Mouse (Mus musculus) spleen, adult 18-20 months (tissue): ENCODE results near the gene Elk4.

Experiments
- DNase-seq, 2 experiments: peaks; one replicate each; pipeline ENCODE4 v3.0.0; 2022; ENCODE audit warnings: mixed read lengths in 2 of 2

Gene Elk4

DNA sequence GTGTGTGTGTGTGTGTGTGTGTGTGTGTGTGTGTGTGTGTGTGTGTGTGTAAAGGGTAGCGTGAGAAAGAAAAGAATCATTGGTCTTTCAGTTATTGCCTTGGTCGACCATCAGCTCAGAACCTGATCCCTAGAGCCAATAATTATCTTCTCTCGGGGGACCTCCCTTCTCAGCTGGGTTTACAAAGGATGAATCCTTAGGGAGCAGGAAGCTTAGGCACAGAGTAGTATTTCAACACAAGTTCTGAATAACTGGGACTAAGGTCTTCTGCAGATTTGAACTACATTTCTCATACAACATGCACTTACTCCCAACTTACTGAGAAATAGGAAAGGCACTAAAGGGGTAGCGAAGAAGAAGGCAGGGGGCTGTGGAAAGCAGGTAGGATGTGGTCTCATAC lies 17.9 kb upstream of the Elk4 start:
- no peak for DNase-seq

DNA sequence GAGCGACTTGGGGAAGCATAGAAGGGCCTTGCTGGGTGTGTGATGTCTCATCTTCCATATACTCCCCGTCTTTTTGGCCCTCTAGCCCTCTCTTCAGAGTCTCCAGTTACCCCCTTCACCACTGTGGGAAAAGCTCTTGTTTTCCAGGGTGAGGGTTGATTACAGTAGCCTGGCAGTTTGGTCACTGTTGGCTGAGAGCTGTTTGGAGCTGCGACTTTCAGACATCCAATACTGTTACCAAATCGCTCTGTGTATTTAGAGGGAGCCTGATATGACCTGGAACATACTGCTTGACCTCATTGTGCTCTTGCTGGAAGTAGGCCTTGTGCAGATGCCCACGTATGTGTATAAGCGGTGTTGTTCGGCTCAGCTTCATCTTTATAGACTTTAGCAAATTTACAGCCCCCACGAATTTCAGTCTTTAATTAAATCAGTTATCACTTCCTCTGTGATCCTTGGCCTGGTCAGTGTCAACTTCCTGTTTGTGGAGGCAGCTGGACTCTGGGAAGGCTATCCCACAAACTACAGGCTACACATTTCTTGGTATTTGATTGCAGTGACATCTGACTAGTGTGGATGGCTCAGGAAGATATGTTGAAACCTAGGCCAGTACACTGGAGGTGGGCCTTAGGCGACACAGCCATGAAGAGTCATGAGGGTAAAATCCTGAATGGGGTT lies 17.2 kb upstream of the Elk4 start:
- no peak for DNase-seq

DNA sequence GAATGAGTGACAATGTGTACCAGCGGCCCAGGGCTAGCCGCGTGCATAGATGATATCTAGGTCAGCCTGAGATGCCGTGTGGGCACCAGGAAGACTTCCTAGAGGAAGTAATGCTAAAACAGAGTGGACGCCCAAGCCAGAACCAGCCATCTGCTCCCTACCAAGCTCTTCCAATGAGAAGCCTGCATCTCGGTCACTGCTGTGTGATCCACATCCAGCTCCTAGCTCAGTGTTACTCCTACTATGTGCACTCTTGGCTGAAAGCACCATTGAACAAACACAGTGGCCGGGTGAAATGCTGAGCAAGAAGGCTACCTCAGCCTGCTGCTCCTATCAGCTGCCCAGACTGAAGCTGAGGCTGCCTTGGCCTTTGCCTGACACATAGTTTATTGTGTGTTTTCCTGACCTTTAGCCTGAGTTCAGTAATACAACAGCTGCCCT lies 14.8 kb upstream of the Elk4 start:
- DNase-seq: no peak

DNA sequence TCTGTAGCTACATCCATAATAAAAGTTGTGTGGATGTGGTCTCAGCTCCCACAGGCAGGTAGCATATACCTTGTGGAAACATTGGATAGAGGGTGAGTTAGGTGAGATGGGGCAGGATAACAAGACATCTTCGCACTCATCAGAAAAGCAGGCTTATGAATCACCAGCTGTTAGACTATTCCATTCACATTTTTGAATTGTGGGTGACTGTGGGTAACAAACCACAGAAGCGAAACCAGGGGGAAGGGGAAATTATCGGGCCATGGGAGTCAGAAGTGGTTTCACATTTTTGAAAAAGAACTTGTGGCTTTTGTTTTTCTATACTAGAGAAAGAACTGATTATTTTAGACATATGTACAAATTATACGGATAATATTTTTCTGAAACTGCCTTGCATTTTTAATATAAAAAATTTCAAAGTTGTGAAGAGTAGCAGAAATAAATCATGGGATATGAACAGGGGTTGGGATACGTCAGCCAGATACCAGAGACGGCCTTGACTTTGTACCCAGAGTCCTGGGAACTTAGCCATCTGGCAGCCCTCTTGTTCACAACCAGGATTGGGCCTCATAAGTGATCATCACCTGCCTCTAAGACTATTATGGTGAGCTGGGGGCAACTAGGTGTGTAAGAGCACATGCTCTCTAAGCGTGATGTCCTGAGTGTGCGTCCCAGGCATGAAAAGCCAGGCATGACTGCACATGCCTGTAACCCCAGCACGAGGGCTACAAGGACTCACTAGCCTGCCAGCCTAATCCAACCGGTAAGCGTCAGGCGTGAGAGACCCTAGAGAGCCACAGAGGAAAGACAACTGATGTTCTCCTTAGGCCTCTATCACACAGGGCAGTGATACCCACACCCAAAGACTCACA lies 14.0 kb upstream of the Elk4 start:
- DNase-seq: no peak

DNA sequence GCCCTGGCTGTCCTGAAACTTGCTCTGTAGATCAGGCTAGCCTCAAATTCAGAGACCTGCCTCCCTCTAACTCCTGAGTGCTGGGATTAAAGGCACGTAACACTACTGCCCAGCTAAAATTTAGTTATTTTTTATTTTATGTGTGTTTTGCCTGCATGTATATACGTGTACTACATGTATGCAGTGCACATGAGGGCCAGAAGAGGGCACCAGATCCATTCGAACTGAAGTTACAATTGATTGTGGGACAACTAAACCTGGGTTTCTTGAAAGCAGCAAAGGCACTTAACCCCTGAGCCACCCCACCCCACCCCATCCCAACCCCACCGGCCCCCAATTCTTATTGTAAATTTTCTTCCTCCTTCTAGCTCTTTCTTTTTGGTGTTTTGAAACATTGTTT lies 12.3 kb upstream of the Elk4 start:
- peak; percentile 42 to 72 for DNase-seq

DNA sequence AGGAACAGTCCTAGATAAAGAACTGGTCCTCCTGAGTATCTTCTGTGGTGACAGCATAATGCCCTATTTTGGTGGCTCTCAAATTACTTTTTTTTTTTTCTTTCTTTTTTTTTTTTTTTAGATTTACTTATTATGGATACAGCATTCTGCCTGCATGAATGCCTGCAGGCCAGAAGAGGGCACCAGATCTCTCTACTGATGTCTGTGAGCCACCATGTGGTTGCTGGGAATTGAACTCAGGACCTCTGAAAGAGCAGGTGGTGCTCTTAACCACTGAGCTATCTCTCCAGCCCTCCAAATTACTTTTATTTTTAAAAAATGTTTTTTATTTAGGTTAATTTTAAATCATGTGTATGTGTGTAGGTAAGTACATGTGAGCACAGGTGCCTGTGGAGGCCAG lies 6.9 kb upstream of the Elk4 start:
- no peak for DNase-seq

DNA sequence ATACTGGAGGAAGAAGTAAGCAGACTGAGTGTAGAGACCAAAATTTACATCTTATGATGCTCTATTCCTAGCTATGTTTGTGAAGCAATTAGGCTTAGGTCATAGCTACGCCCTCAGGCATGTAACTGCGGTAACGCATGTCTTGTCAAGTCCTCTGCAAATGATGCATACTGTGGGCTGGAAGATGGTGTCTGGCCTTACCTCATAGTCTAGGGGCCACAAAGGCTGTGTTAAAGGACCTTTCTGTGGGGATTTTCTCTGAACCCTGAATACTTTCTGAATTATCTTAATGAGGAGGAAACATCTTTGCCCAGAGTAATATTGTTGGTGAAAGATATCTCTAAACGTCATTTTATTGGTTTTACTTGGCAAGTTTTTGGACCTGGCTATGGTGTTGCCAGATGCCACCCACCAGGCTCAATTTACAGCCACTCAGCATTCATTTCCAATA lies 5.5 kb upstream of the Elk4 start:
- DNase-seq: no peak

DNA sequence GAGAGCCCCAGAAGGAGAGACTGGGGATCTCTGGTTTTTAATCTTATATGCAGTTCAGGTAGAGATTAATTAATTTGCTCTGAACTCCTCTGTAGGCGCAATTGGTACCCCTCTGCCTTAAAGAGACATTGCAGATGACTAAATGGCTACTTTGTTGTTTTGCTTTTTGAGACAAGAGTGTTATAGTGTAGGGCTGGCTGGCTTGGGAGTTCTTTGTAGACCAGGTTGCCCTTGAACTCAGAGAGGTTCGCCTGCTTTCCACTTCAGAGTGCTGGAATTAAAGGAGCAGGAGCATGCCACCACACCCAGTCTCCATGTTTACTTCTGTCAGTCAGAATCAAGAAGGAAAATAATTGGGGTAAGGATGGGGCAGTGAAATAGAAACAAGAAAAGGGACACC lies 4.3 kb upstream of the Elk4 start:
- no peak for DNase-seq

DNA sequence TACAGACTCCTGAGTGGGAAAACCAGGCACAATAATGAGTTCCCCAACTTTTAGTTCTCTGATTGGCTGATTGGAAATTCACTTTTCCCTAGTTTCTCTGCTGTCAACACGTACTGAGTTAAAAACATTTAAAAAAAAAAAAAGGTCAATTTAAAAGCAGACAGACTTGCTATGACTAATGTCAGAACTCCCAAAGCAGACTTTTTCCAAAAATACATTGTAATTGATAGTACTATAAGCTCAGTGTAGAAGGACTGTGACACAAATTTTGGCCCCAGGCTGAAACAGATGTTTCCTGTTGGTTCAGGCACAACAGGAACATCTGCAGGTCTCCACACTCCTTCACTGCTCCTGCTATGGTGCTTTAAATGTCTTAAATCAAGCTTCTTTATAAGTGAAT lies 3.6 kb upstream of the Elk4 start:
- DNase-seq: no peak

DNA sequence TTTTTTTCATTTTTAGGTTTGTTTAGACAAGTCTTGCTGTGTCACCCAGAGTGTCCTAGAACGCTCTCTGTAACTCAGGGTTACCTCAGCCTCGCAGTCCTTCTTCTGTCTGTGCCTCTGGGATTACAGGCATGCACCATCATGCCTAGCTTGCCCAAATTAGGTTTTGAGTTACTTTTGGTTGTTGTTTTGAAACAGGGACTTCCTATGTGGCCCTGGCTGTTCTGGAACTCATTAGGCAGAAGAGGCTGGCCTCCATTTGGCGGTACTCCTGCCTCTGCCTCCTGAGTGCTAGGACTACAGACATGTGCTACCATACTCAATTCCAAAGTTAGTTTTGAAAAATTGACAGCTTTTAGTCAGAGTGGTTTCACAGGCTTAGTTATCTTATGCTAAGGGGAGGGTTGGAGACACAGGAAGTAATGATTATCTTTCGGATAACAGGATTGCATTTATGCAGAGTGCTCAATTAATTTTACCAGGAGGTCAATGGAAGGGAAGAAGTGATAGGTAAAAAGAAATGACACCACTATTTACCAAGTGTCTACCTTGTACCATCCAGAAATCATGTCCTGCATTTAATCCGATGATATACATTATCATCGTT lies 2.7 kb upstream of the Elk4 start:
- no peak for DNase-seq

DNA sequence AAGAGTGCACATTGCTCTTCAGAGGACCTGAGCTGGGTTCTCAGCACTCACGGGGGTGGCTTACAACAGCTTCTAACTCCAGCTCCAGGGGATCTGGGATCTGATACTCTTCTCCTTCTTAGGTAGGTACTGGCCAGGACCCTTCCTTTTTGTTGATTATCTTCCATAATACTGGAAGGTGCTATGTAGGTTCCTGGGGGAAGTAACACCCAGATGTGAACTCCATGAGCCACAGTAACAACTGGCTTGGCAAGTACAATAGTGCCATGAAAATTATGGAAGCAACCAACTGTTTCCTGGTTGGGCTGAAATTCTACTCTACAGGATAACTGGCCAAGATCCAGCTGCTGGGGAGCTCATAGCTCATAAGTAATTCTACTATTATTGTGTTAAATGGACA lies 1.9 kb upstream of the Elk4 start:
- no peak for DNase-seq

DNA sequence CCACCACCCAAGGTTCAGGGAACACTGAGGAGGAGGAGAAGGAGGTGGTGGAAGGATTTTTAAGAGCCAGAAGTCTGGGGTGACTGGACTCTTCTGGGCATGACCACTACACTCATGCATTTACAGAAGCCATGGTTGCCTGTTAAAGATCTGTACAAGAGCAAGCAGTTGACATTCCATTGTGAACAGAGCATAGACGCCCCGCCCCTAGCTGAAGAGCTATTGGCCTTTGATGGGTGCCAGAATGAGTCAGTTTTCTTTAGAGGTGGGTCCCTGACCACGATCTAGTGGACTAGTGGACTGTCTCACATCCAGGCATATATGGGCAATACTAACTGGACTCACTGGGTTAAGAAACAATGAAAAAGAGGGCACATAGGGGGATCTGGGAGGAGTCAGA lies 1.4 kb upstream of the Elk4 start:
- DNase-seq: no peak

DNA sequence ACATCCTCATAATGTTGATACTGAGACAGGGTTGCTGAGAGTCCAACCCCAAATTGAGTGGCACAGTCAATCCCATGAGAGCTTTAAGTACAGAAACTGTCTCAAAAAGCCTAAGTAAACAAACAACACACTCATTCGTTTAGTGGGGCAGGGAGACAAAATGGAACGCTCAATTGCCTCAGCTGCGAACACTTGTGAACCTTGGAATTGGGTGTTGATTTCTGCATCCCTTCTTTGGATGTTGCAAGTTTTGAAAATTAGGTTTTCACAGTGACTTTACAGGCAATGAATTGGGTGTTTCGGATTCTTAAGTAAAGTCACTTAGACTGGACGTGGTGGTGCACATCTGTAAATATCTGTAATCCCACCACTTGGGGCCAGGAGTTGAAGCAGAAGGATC lies 686 bp upstream of the Elk4 start:
- DNase-seq: no peak

DNA sequence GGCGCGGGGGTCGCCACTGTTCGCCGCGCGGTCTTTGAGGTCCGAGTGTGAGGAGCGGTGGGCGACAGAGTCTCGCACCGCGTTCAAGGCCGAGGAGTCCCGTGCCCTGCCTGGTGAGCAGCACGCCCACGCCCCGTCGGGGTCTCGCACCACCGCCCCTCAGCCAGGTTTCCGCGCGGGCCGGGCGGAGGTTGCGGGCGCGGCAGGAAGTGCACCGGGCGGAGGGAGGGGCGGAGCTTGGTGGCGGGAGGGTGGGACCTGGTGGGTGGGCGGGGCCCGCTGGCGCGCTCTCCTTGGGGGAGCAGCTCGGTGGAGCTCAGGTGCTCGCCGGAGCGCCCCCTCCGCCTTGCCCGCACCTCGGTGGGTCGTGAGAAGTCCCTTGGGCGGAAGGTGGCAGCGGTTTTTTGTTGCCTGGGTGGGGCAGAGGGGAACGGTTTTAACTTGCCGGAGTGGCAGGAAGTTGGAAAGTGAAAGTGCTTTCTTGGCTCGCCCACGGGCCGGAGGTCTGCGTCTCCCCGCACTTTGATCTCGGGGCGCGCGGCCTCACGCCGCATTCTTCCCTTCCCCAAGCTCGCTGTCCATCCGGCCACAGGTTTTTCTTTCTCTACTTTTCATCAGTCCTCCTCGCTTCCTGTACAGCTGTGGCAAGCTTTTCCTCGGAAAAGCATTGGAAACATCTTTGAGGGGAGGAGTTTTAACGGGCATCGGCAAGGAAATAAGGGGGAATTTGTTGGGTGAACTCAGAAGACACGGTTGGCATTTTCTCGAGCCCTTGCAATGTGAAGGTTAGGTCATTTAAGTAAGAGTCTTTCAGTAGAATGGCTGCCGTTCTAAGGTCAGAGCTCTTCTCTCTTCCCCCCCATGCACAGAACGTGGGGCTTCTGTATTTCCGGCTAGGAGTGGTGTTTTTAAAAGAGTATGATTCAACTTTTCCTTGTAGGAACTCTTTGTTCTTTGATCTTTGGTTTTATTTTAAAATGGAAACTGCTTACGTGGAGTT lies 721 bp downstream of the Elk4 start:
- DNase-seq: peak; percentile 90 to 92

DNA sequence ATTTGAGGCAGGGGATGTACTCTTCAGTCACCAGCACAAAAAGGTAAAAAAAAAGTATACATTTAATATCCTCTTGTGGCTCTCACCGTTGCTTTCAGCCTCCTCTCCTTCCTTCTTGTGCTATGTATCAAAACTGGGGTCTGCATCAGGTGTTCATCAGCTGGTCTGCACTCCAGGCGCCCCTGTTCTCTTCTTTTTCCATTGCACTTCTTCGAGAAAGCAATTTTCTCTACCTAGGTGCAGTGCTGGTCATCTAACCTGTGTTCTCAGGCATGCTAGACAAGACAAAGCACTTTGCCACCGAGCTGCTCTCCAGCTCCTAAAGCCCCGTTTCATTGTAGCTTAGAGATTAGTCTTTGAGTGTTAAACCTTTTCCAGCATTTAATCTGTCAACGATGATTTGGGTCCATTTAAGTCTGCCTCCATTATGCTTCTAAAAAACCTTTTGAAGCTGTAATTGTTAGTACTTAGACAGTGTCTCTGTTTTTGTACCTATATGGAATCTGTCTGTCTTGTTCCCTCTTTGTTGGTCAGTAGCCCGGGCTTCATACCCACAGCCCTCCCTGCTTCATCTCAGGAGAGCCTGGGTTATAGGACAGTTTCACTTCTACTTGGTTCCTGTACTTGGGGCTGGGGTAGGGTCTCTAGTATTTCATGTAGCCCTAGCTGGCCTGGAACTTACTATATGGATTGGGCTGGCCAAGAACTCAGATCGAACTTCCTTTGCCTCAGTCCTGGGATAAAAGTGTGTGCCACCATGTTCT lies 1.7 kb downstream of the Elk4 start:
- no peak for DNase-seq

DNA sequence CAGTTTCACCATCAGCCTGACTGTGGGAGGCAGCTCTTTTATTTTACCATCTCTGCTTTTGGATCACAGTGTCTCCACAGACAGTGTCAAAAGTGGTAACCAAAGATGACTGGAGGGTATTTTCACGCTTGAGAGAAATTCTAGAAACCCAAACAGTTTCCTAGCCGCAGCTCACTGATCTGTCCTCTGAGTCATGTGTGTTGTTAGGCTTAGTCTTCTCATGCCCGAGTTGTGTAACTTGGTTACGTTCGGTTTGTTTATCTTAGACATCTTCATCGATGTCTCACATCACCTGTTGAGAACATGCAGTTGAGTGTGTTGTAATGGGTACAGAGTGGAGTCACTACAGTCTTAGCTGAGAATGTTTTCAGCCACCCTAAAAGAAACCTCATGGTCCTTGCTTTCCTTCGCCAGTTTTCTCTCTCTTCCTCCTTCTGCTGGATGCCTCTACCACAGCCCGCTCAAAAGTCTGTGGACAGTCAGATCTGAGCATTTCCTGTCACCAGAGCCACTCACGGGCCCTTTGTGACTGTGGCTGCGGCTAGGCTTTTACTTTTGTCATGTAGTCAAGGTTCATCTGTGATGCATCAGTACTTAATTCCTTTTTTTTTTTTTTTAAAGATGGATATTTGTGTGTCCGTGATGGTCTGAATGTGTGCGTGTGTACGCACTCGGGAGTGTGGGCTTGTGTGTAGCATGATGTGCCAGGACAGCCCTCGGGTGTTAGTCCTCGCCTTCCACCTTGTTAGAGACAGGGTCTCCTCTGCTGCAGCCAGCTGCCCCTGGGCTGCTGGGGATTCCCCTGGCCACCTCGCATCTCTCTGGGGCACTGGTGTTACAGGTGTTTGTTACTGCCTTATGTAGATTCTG lies 3.5 kb downstream of the Elk4 start:
- DNase-seq: peak; percentile 43 to 45

DNA sequence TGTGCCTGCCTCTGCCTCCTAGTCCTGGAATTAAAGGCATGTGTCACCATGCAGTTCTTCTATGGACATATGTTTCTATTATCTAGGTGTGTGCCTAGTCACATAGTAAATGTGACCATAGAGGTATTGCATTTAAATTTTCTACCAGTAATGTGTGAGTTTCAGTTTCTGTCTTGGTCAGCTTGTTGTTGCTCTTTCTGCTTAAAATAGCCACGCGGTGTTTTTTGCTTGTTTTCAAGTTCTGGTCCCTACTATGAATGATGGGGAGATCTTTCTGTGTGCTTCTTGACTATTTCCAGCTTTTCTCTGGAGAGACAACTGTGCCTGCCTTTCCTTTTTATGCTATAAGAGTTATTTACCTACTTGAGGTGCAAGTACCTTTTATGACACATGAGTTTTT lies 4.4 kb downstream of the Elk4 start:
- no peak for DNase-seq

DNA sequence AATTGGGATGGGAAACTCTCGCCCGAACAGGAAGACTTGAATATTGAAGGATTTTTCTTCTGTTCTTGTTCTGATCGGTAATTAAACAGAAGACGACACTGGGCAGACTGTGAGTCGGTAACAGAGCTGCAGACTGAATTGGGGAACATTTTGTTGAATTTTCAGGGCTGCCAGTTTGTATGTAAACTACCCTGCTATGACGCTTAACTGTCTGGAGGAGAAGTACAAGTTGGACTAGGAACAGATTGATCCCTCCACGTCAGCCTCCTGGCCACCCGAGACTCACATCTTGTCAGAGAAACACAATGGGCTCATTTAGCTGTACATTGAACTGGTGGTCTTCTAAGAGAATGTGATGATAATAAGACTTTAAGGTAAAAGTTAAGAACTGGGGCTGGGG lies 5.5 kb downstream of the Elk4 start:
- no peak for DNase-seq

DNA sequence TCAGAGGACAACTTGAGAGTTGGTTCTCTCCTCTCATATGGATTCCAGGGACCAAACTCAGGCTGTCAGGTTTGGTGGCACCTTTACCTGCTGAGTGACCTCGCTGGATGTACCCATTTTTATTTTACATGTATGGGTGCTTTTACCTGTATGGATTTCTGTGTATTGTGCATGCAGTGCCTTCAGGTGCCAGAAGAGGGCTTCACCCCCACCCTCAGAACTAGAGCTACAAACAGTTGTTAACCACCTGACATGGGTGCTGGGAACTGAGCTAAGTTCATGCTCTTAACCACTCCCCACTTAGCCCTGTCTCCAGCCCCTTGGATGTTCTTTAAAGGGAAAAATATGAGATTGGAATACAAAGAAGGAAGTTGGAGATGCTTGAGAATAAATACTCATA lies 7.4 kb downstream of the Elk4 start:
- no peak for DNase-seq

DNA sequence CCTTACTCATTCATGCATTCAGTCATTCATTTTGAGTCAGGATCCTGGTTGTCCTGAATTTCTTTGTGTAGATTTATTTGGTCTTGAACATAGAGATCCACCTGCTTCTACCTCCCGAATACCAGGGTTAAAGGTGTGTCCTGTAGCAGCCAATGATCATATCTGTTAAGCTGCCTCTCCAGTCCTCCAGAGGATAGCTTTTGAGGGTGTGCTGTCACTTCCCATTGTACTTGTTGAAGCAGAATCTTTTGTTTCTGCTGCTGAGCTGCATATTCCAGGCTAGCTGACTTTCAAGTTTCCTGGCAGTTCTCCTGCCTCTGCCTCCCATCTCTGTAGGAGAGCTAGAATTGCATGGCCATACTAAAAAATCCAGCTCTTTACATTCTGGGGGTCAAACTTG lies 9.3 kb downstream of the Elk4 start:
- DNase-seq: no peak

DNA sequence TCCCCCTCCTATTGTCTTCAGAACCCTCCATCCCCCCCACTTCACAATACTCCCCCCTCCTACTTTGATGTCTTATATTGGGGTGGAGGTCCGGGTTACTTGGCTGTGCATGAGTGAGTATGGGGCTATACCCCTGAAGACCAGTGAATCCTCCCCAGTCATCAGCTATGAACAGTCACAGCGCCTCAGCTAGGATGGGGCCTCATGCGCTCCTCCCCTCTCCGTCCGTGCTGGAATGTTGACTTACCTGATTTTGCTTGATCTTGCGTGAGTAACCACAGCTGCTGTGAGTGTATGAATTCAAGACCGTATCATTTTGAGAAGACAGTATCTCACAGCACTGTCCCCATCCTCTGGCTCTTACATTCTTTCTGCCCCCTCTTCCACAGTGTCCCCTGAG lies 12.5 kb downstream of the Elk4 start:
- DNase-seq: no peak
